Mouse (Mus musculus) erythroblast, embryonic 14.5 days (primary cell): ENCODE data around the gene Tdp1.
"Not testable (repeated sequence)": the region's sequence is repeated elsewhere in the genome, so short reads cannot be mapped to it uniquely, and the experiment has no call there.

ENCODE experiments used
- GATA1 ChIP-seq: IDR thresholded peaks from 2 replicates; pipeline ENCODE4 v1.6.1; 2012; ENCODE audit warnings: low read length, inconsistent platforms, mixed read lengths
- TAL1 ChIP-seq: IDR thresholded peaks from 3 replicates; pipeline ENCODE4 v1.6.1; 2012; ENCODE audit warnings: low read length, inconsistent platforms, mixed read lengths

DNA sequence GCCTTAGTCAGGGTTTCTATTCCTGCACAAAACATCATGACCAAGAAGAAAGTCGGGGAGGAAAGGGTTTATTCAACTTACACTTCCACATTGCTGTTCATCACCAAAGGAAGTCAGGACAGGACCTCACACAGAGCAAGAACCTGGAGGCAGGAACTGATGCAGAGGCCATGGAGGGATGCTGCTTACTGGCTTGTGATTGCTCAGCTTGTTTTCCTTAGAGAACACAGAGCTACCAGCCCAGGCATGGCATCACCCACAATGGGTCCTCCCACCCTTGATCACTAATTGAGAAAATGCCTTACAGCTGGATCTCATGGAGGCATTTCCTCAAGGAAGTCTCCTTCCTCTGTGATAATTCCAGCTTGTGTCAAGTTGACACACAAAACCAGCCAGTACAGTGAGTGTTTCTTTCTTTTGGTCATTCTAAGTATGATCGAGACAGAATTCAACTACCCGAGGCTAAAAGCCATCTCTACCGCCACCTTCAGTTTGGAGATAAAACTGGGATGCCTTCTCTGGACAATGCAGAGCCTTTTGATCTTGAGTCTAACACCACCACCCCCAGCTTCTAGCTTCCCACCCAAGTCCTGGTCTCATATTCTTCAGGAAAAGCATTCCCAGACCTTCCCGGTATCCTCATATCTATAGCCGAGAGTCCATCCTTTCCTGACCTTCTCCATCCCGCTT lies 87.0 kb downstream of the Tdp1 start:
- TF ChIP-seq TAL1, GATA1: not testable (repeated sequence)
